Comparison of ENCODE assay signal across 8 mouse cellular contexts in the genomic region with DNA sequence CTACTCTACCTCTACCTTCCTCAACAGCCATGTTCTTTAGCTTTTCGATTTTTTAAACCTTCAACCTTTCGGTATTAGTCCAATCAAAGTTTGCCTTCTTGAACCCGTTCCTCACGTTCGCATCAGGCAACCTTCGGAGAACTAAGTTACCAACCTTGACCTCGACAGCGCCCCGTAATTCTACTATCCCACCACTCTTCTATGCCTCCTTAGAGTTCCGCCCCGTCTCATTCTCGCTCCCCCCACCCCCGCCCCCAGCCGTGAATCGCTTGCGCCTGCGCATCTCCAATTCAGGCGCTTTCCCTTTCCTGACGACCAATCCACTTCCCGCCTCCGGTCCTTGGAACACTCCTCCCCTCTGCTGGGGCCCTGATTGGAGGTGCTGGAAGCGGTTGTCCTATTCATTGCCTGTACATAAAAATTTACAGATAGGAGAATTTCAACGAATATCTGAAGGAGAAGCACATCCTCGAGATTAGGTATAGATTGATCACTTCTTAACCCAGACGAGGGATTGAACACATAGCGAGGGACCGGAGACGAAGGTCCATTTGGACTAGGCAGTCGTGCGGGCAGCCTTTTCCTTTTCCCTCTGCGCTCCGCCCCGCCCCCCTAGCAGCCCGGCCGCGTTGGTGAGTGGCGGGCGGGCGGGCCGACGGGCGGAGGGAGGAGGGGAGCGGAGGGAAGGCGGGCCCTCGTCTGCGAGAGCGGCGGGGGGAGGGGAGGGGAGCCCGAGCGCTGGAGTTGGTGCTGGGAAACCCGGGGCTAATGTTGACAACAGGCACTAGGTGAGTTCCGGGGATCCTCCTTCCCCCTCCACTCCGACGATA. TPM values are rescaled to one million over a fixed set of nuclear protein-coding genes. Genes with fewer than 3 reads are reported as not detected.
A peak's percentile ranks its signal among the peaks of the same experiment; 100 is the strongest.
DNase-seq lines count a peak whose midpoint lies in the region; ATAC-seq lines count a peak whose summit lies in the region.

A gene (plus strand): TSS at position 704 of the 830 bp plus-strand sequence.

- H3K9ac ChIP-seq in hindbrain, embryonic 16.5 days (ENCODE audit: low read depth, low read length): peak within 1 kb of the TSS; percentile 71

- H3K9me3 ChIP-seq in hindbrain, embryonic 16.5 days (ENCODE audit: control insufficient read depth, low read length): no peaks in the 10 kb centered on the region

- under 1% methylated on average over 42 of the region's 54 CpGs for WGBS in hindbrain, embryonic 16.5 days
- WGBS in macrophage (ENCODE audit: missing documents): under 1% methylated on average over 33 of the region's 54 CpGs

- peak; percentile 97 for ATAC-seq in hindbrain, embryonic 16.5 days

- peak within 1 kb of the TSS; percentile 96 for H3K4me3 ChIP-seq in hindbrain, embryonic 16.5 days (ENCODE audit: low read length)
- peak within 1 kb of the TSS; percentile 78 for H3K4me3 ChIP-seq in macrophage (ENCODE audit: inconsistent target)

- peak within 1 kb of the TSS; percentile 79 for H3K4me2 ChIP-seq in hindbrain, embryonic 16.5 days (ENCODE audit: low read length)

- H3K27ac ChIP-seq in hindbrain, embryonic 16.5 days (ENCODE audit: low read depth, low read length): peak within 1 kb of the TSS; percentile 84
- H3K27ac ChIP-seq in macrophage: peak within 1 kb of the TSS; percentile 85

- no peaks in the 10 kb centered on the region for H3K27me3 ChIP-seq in hindbrain, embryonic 16.5 days (replicated peaks; ENCODE audit: control insufficient read depth, insufficient read depth, low read length)

- peaks cover 46% of the 10 kb centered on the region for H3K79me2 ChIP-seq in macrophage (ENCODE audit: inconsistent target)

- DNase-seq in WW6 (ENCODE audit: low read depth, low spot score): peak; percentile 92
- peak; percentile 92 to 95 for DNase-seq in cerebellum, postnatal 4 days (ENCODE audit: low spot score in 2 of 2)
- peak; percentile 94 for DNase-seq in gastrocnemius, adult 18-20 months (ENCODE audit: low spot score)
- DNase-seq in left cerebral cortex, adult 18-20 months (ENCODE audit: low spot score in 2 of 2): peak; percentile 91 to 92
- DNase-seq in right cerebral cortex, adult 18-20 months: peak; percentile 93
- DNase-seq in urinary bladder, postnatal 10 days (ENCODE audit: low spot score): peak; percentile 75

- H3K36me3 ChIP-seq in hindbrain, embryonic 16.5 days (ENCODE audit: control insufficient read depth, insufficient read depth, low read length): no peaks in the 10 kb centered on the region
- H3K36me3 ChIP-seq in macrophage (ENCODE audit: inconsistent target): no peaks in the 10 kb centered on the region

- H3K4me1 ChIP-seq in hindbrain, embryonic 16.5 days (ENCODE audit: control insufficient read depth, insufficient read depth, low read depth, low read length): peaks cover 10% of the 10 kb centered on the region

RNA-seq across cellular contexts. Expression of the gene that starts here (rescaled TPM):
- 10 to 100 TPM; 29.0 to 29.4 TPM for total RNA-seq in gastrocnemius, adult 18-20 months (2021)
- polyA plus RNA-seq in hindbrain, embryonic 16.5 days (2015; fragmentation: Nextera tagmentation; extraction: Ambion mirVana): 6.4 and 7.8 TPM in 2 replicates
- 10 to 100 TPM; 42.9 to 44.9 TPM for total RNA-seq in left cerebral cortex, adult 18-20 months (2021)
- 10 to 100 TPM; 16.2 to 71.3 (median 57.5) TPM for total RNA-seq in macrophage (2018; cell fraction: chromatin; rRNA removed)
- 10 to 100 TPM; 10.9 to 25.6 (median 19.7) TPM for total RNA-seq in macrophage (2018; cell fraction: cytosol; rRNA removed)
- total RNA-seq in macrophage (2018; cell fraction: nucleus; rRNA removed): 10 to 100 TPM; 13.3 to 50.2 (median 35.2) TPM
- 15.9 to 30.9 TPM (median 17.5 TPM) in 3 replicates for polyA plus RNA-seq in macrophage (2018)

Comparison
In these comparisons a context has a peak if more than half of its experiments do, and no peak if none do; other contexts are left out.
1. Peak in every context shown above with its lines: DNase-seq, ATAC-seq, H3K4me3 ChIP-seq and H3K27ac ChIP-seq.